Mouse (Mus musculus): ENCODE measurements at regions not wholly inside any gene's neighbourhood (a gene's known extent, or its start where the extent isn't known, plus 50 kb on each side); places are given as distances from the start of the nearest gene placed in this dataset.

GRCm38 (mm10) chrX:77307374-77307773, 203.4 kb upstream of the Tbl1x start:
- no peak overlapping the region for H3K27ac ChIP-seq (replicated peaks; ENCODE audit: low read depth, low read length)
- H3K4me2 ChIP-seq (ENCODE audit: low read depth, low read length): no peak overlapping the region
- H3K9me3 ChIP-seq (ENCODE audit: control insufficient read depth, low read length): no peaks in the 10 kb centered on the region
- H3K4me3 ChIP-seq (ENCODE audit: low read depth, low read length): no peak overlapping the region
- DNase-seq (ENCODE audit: low spot score): no peak
- H3K9ac ChIP-seq (ENCODE audit: low read depth, low read length): no peak overlapping the region
- no peaks in the 10 kb centered on the region for H3K4me1 ChIP-seq (ENCODE audit: control insufficient read depth, insufficient read depth, low read length)
- H3K27me3 ChIP-seq (replicated peaks; ENCODE audit: control insufficient read depth, insufficient read depth, low read length): no peaks in the 10 kb centered on the region
- ATAC-seq (ENCODE audit: low read depth): no peak
- 56% methylated on average over 1 of the region's 1 CpGs for WGBS
- H3K36me3 ChIP-seq (ENCODE audit: control insufficient read depth, insufficient read depth, low read length): no peaks in the 10 kb centered on the region

- ATAC-seq (ENCODE audit: low read depth): no peak
- Histone ChIP-seq H3K4me2 (ENCODE audit: low read depth, low read length) (no peak overlapping the region), H3K36me3 (ENCODE audit: control insufficient read depth, insufficient read depth, low read length) (no peaks in the 10 kb centered on the region), H3K9me3 (ENCODE audit: control insufficient read depth, low read length) (no peaks in the 10 kb centered on the region), H3K4me1 (ENCODE audit: control insufficient read depth, insufficient read depth, low read length) (no peaks in the 10 kb centered on the region), H3K27ac (replicated peaks; ENCODE audit: low read depth, low read length) (no peak overlapping the region), H3K27me3 (replicated peaks; ENCODE audit: control insufficient read depth, insufficient read depth, low read length) (no peaks in the 10 kb centered on the region), H3K4me3 (ENCODE audit: low read depth, low read length) (no peak overlapping the region), H3K9ac (ENCODE audit: low read depth, low read length) (no peak overlapping the region)
- peak; percentile 33 for DNase-seq (ENCODE audit: low spot score)
- whole genome bisulfite sequencing: 68% methylated on average over 3 of the region's 3 CpGs
Observed at GRCm38 (mm10) chrX:77314384-77314783, 196.4 kb upstream of the Tbl1x start.

- WGBS: 34% methylated on average over 4 of the region's 4 CpGs
Observed at GRCm38 (mm10) chrX:77323644-77324043, 187.2 kb upstream of the Tbl1x start.

GRCm38 (mm10) chrX:77353181-77353580, 157.6 kb upstream of the Tbl1x start:
- no peak overlapping the region for H3K9ac ChIP-seq (ENCODE audit: low read depth, low read length)
- WGBS: 34% methylated on average over 2 of the region's 2 CpGs
- no peak for ATAC-seq (ENCODE audit: low read depth)
- H3K27ac ChIP-seq (replicated peaks; ENCODE audit: low read depth, low read length): no peak overlapping the region
- H3K27me3 ChIP-seq (replicated peaks; ENCODE audit: control insufficient read depth, insufficient read depth, low read length): no peaks in the 10 kb centered on the region
- H3K4me1 ChIP-seq (ENCODE audit: control insufficient read depth, insufficient read depth, low read length): no peaks in the 10 kb centered on the region
- H3K36me3 ChIP-seq (ENCODE audit: control insufficient read depth, insufficient read depth, low read length): no peaks in the 10 kb centered on the region
- H3K4me3 ChIP-seq (ENCODE audit: low read depth, low read length): no peak overlapping the region
- DNase-seq (ENCODE audit: low spot score): peak; percentile 32
- H3K9me3 ChIP-seq (ENCODE audit: control insufficient read depth, low read length): no peaks in the 10 kb centered on the region
- H3K4me2 ChIP-seq (ENCODE audit: low read depth, low read length): no peak overlapping the region

More at GRCm38 (mm10) chrX:77323644-77324043, 187.2 kb upstream of the Tbl1x start:
- no peaks in the 10 kb centered on the region for H3K36me3 ChIP-seq (ENCODE audit: control insufficient read depth, insufficient read depth, low read length)
- no peak for DNase-seq (ENCODE audit: low spot score)
- H3K27ac ChIP-seq (replicated peaks; ENCODE audit: low read depth, low read length): no peak overlapping the region
- no peak overlapping the region for H3K4me2 ChIP-seq (ENCODE audit: low read depth, low read length)
- H3K4me1 ChIP-seq (ENCODE audit: control insufficient read depth, insufficient read depth, low read length): no peaks in the 10 kb centered on the region
- H3K9me3 ChIP-seq (ENCODE audit: control insufficient read depth, low read length): no peaks in the 10 kb centered on the region
- no peak overlapping the region for H3K4me3 ChIP-seq (ENCODE audit: low read depth, low read length)
- no peaks in the 10 kb centered on the region for H3K27me3 ChIP-seq (replicated peaks; ENCODE audit: control insufficient read depth, insufficient read depth, low read length)
- no peak for ATAC-seq (ENCODE audit: low read depth)
- H3K9ac ChIP-seq (ENCODE audit: low read depth, low read length): no peak overlapping the region

- WGBS: 57% methylated on average over 2 of the region's 2 CpGs
- Histone ChIP-seq H3K4me2 (ENCODE audit: low read depth, low read length) (no peak overlapping the region), H3K4me1 (ENCODE audit: control insufficient read depth, insufficient read depth, low read length) (no peaks in the 10 kb centered on the region), H3K27ac (replicated peaks; ENCODE audit: low read depth, low read length) (no peak overlapping the region), H3K4me3 (ENCODE audit: low read depth, low read length) (no peak overlapping the region), H3K9ac (ENCODE audit: low read depth, low read length) (no peak overlapping the region), H3K9me3 (ENCODE audit: control insufficient read depth, low read length) (no peaks in the 10 kb centered on the region), H3K27me3 (replicated peaks; ENCODE audit: control insufficient read depth, insufficient read depth, low read length) (no peaks in the 10 kb centered on the region), H3K36me3 (ENCODE audit: control insufficient read depth, insufficient read depth, low read length) (no peaks in the 10 kb centered on the region)
- ATAC-seq (ENCODE audit: low read depth) (no peak), DNase-seq (ENCODE audit: low spot score) (peak; percentile 21)
Observed at GRCm38 (mm10) chrX:77360551-77360950, 150.3 kb upstream of the Tbl1x start.

- Histone ChIP-seq H3K4me2 (ENCODE audit: low read depth, low read length) (no peak overlapping the region), H3K9ac (ENCODE audit: low read depth, low read length) (no peak overlapping the region), H3K27ac (replicated peaks; ENCODE audit: low read depth, low read length) (no peak overlapping the region), H3K9me3 (ENCODE audit: control insufficient read depth, low read length) (no peaks in the 10 kb centered on the region), H3K4me1 (ENCODE audit: control insufficient read depth, insufficient read depth, low read length) (no peaks in the 10 kb centered on the region), H3K36me3 (ENCODE audit: control insufficient read depth, insufficient read depth, low read length) (no peaks in the 10 kb centered on the region), H3K4me3 (ENCODE audit: low read depth, low read length) (no peak overlapping the region), H3K27me3 (replicated peaks; ENCODE audit: control insufficient read depth, insufficient read depth, low read length) (no peaks in the 10 kb centered on the region)
- 57% methylated on average over 2 of the region's 2 CpGs for WGBS
- ATAC-seq (ENCODE audit: low read depth) (no peak), DNase-seq (ENCODE audit: low spot score) (peak; percentile 34)
Observed at GRCm38 (mm10) chrX:77361106-77361505, 149.7 kb upstream of the Tbl1x start.

- no peak overlapping the region for H3K4me3 ChIP-seq (ENCODE audit: low read depth, low read length)
Observed at GRCm38 (mm10) chrX:77363657-77364056, 147.2 kb upstream of the Tbl1x start.

GRCm38 (mm10) chrX:77367351-77367750, 143.5 kb upstream of the Tbl1x start:
- H3K9ac ChIP-seq (ENCODE audit: low read depth, low read length): no peak overlapping the region

More at GRCm38 (mm10) chrX:77363657-77364056, 147.2 kb upstream of the Tbl1x start:
- H3K36me3 ChIP-seq (ENCODE audit: control insufficient read depth, insufficient read depth, low read length): no peaks in the 10 kb centered on the region
- H3K4me2 ChIP-seq (ENCODE audit: low read depth, low read length): no peak overlapping the region
- ATAC-seq (ENCODE audit: low read depth) (no peak), DNase-seq (ENCODE audit: low spot score) (no peak)
- H3K4me1 ChIP-seq (ENCODE audit: control insufficient read depth, insufficient read depth, low read length): no peaks in the 10 kb centered on the region
- H3K27me3 ChIP-seq (replicated peaks; ENCODE audit: control insufficient read depth, insufficient read depth, low read length): no peaks in the 10 kb centered on the region
- H3K27ac ChIP-seq (replicated peaks; ENCODE audit: low read depth, low read length): no peak overlapping the region
- no peaks in the 10 kb centered on the region for H3K9me3 ChIP-seq (ENCODE audit: control insufficient read depth, low read length)
- 56% methylated on average over 1 of the region's 1 CpGs for WGBS
- H3K9ac ChIP-seq (ENCODE audit: low read depth, low read length): no peak overlapping the region

GRCm38 (mm10) chrX:77387271-77387670, 123.5 kb upstream of the Tbl1x start:
- ATAC-seq (ENCODE audit: low read depth) (no peak), DNase-seq (ENCODE audit: low spot score) (no peak)
- Histone ChIP-seq H3K4me3 (ENCODE audit: low read depth, low read length) (no peak overlapping the region), H3K27me3 (replicated peaks; ENCODE audit: control insufficient read depth, insufficient read depth, low read length) (no peaks in the 10 kb centered on the region), H3K27ac (replicated peaks; ENCODE audit: low read depth, low read length) (no peak overlapping the region), H3K9ac (ENCODE audit: low read depth, low read length) (no peak overlapping the region), H3K36me3 (ENCODE audit: control insufficient read depth, insufficient read depth, low read length) (no peaks in the 10 kb centered on the region), H3K4me2 (ENCODE audit: low read depth, low read length) (no peak overlapping the region), H3K4me1 (ENCODE audit: control insufficient read depth, insufficient read depth, low read length) (no peaks in the 10 kb centered on the region), H3K9me3 (ENCODE audit: control insufficient read depth, low read length) (no peaks in the 10 kb centered on the region)
- WGBS: 88% methylated on average over 1 of the region's 1 CpGs

More at GRCm38 (mm10) chrX:77367351-77367750, 143.5 kb upstream of the Tbl1x start:
- Histone ChIP-seq H3K4me3 (ENCODE audit: low read depth, low read length) (no peak overlapping the region), H3K36me3 (ENCODE audit: control insufficient read depth, insufficient read depth, low read length) (no peaks in the 10 kb centered on the region), H3K27me3 (replicated peaks; ENCODE audit: control insufficient read depth, insufficient read depth, low read length) (no peaks in the 10 kb centered on the region), H3K4me2 (ENCODE audit: low read depth, low read length) (no peak overlapping the region), H3K27ac (replicated peaks; ENCODE audit: low read depth, low read length) (no peak overlapping the region), H3K4me1 (ENCODE audit: control insufficient read depth, insufficient read depth, low read length) (no peaks in the 10 kb centered on the region), H3K9me3 (ENCODE audit: control insufficient read depth, low read length) (no peaks in the 10 kb centered on the region)
- no peak for DNase-seq (ENCODE audit: low spot score)
- ATAC-seq (ENCODE audit: low read depth): no peak

Measured in embryonic facial prominence, embryonic 14.5 days (tissue).